Mouse (Mus musculus) retina, postnatal 1 day (tissue): ENCODE data around the gene Sf1.
A peak's percentile ranks its signal among the peaks of the same experiment; 100 is the strongest.

ENCODE experiments used
- DNase-seq: peaks from one replicate; pipeline ENCODE4 v3.0.0-alpha.2; 2012

Gene Sf1

DNA sequence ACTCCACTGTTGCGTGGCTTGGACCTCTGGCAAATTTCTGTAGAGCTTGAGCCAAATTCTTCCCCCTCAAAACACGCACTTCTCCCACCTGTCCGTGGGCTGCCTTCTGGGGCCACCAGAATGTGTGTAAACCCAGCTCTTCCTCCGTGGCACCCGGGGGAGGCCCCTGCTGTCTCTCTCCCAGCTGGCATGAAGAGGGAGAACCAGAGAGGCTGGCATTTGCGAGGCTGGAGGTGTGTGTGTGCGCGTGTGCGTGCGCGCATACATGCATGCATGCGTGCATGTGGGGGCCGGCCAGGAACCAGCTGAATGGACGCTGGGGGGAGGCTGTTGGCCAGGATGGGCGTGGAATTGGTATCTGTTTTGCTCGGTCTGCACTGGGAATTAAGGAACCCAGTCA is 59.8 kb downstream of the Sf1 start:
- DNase-seq = no peak

DNA sequence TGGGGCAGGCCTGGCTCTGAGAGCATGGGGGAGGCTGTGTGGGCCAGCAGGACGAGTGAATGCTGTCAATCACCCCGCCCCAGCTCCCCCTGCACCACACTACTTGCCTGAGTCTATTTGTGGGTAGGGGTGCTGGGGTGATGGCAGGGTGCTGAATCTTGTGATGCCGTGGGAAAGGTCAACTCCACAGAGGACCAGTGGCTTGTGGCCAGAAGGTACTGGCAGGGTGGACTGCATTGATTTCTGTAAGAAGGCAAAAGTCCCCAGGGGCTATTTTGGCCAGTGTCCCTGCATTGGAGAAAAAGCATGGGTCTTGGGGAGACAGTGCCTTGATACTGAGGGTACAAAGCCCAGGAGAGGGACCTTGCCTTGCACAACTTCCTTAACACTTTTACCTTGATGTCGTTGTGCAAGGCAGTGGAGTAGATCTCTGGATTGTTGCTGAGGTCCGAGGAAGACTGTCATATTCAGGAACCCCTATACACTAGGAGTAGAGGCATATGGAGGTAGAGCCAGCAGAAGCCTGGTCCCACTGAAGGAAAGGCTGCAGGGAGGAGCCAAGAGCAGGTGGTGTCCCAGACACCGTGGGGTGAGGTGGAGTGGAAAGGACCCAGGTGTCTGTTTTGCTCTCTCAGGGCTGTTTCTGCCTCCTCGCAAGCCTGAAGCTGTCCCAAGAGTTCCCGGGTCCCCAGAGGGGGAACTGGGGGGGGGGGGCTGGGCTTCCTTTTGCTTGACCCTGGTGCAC is 60.8 kb downstream of the Sf1 start:
- no peak for DNase-seq

- DNase-seq = no peak
These were observed 62.1 kb downstream of the Sf1 start for GRCm38 (mm10) chr19:6425595-6425994.

- peak; percentile 62 for DNase-seq
These were observed 63.4 kb downstream of the Sf1 start for GRCm38 (mm10) chr19:6426703-6427500.
